Mouse (Mus musculus) WW6 (cell line): ENCODE measurements at regions not wholly inside any gene's neighbourhood (a gene's known extent, or its start where the extent isn't known, plus 50 kb on each side); places are given as distances from the start of the nearest gene placed in this dataset.

Source experiments
- DNase-seq: peaks from one replicate; pipeline ENCODE4 v3.0.0-alpha.2; 2013; ENCODE audit warnings: low read depth, low spot score

DNA sequence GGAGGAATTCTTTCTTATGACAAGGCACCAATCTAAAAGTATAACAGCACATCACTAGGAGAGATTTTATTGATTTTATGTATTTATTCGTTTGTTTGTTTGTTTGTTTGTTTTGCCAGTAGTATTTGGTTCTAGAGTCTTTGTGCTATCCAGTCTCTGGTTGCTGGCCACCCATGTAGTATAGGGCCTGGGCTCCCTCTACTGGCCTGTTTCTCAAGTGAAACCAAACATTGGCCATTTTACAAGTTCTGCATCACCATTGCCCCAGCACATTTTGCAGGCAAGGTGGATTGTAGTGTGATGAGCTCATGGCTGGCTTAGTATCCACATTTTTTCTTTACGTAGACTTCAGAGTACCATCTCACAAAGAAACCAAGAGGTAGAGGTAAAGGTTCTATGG lies 376.9 kb upstream of the Luzp2 start:
- no peak for DNase-seq

DNA sequence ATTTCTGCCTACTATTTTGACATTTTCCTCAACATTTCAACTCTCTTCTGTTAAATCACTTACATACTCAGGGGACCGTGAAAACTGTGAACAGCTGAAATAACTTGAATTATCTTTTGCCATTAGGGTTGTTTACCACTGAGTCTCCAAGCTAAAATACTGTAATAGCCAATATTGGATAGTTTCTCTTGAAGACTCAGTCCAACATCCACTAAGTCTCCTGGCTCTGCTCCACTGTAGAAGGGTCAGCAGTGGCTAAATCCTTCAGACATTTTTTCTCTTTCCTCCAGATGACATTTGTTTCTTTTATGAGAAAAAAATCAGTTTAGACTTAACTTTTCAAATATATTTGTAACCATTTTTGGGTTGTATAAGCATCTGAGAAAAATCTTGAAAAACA lies 344.0 kb upstream of the Luzp2 start:
- no peak for DNase-seq

DNA sequence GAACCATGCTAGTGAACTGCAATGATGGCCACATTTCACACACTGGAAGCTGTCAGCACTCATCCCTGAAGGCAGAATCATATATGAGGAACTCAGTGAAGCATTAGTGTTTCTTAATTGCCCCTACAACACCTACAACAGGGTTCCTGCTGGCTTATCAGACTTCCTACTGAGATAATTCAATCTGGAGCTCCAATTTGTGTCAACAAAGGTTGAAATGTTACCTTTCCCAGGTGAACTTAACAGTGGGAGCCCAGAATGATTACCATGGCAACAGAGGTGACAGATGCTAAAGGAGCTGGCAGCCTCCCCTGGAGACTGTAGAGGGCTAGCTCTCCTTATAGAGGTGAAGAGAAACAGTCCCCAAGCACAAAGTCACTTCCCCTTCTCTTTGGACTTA lies 330.1 kb upstream of the Luzp2 start:
- no peak for DNase-seq

DNA sequence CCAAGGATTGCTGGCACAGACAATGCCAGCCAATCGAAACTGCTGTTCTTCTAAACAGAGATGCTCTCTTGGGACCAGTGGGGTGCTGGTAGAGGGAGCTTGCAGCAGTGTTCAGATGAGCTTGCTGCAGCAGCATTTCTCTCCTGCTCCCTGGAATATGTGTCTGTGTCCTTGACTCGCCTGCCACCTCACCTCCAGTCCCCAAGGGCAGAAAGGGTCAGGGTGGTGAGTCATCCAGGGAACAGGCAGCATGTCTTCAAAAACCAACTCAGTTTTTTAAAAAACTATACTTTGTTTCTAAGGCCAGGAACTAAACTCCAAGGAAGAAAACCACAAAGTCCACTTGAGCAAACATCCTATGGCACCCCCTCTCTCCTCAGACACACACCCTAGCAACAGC lies 328.3 kb upstream of the Luzp2 start:
- DNase-seq: no peak

DNA sequence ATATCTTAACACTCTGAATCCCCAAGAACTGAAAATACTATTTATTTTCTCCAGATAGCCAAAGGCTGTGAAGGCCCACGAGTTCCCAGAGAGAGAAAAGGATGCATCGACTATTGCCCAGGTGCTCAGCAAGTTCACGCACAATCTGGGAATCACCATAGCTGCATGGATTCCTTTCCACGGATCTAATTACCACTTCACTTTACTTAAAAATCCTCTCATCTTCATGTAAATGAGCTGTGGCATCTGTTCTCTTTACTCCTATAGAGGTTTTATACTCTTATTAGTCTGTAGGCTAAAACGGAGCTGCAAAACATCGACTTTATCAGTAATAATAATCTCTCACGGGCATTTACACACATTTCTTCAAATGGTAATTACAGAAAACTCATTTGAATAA lies 299.6 kb upstream of the Luzp2 start:
- no peak for DNase-seq

DNA sequence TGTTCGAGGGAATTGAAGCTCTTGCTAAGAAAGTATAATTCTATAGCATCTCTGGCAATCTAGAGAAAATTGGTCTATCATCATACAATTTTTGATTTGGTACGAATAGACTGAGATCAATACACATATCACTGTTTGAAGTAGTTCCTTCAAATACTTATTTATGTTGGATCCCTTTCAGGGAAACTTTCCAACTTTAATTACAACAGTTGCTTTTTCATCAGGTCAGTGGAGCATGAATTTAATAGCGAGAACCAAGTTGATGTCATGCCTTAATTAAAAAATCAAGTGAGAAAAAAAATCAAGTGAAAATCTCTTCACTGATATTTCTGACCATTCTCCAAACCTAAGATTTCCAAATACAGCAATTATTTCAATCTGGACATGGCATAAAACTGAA lies 277.9 kb upstream of the Luzp2 start:
- no peak for DNase-seq

DNA sequence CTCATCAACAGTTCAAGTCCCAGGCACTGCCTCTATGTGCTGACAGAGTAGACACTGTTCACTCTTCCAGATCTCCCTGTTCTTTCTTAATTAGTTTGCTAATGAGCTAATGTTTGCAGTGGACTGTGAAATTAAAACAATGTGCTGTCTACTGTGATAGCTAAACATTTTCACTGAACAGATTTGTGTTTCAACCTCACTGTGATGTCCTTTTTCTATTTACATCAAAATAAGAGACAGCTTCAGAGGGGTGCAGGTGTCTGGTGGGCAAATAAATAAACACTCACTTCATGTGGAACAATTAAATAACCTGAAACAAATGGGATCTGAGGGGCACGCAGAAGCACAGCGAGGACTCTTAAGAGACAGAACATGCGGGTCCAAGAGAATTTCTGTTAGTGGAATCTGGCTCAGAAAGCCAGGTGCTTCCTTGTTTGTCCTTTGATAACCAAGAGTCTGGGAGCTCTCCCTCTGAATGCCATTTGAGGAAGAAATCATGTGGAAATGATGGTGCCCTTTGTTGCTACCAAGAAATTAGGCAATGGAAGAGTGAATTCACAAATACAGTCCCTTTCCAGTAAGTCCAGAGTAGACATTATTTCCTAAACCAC lies 269.6 kb upstream of the Luzp2 start:
- DNase-seq: no peak

DNA sequence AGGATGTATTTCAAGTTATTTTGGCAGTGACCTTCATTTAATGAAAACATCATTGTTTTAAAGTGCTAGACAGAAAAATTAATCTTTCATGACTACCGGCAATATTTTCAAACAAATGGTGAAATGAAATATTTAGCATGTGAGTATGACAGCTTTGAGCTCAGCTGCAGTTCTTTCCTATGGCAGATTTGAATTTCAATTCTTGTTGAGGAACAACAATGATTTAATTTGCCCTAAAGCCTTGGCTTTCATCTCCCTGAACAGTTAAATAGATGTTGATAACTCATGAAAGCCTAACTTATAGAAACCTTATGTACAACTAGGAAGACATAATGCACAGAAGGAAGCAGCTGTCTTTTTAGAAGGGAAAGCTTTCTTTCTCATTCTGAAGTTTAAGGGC lies 235.5 kb upstream of the Luzp2 start:
- DNase-seq: no peak

DNA sequence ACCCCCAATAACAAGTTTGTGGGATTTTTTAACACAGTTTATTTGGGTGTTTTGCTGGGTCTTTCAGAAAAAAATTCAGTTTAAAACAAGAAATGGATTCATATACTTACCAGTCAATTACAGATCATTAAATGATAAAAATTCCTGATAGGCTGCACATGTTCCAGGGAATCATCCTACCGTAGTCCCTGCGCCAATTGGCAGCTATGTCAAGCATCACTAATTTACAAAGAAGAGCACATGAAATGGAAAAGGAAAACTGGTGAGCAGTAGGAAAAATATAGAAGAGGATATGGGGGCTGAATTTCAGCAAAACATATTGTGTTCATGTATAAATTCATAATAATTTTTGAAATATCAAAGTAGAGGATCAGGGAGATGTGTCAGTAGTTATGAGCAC lies 212.9 kb upstream of the Luzp2 start:
- no peak for DNase-seq

DNA sequence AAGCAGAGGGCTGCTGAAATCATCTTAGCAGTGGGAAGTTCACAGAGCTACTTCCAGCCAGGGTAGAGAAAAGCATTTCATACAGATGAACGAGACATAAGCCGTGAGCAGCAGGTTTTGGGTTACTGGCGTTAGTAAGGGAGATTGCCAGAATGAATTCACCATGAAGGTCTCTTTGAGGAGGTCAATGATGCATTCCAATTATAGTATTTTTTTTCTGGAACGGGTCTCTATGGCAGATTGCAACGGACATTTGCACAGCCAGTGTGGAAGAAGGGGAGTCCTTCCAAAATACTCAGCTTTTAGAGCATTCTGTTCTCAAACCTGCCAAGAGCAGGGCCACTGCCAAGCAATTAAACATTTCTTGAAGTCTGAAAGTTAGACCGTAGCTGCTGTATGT lies 201.4 kb upstream of the Luzp2 start:
- no peak for DNase-seq

DNA sequence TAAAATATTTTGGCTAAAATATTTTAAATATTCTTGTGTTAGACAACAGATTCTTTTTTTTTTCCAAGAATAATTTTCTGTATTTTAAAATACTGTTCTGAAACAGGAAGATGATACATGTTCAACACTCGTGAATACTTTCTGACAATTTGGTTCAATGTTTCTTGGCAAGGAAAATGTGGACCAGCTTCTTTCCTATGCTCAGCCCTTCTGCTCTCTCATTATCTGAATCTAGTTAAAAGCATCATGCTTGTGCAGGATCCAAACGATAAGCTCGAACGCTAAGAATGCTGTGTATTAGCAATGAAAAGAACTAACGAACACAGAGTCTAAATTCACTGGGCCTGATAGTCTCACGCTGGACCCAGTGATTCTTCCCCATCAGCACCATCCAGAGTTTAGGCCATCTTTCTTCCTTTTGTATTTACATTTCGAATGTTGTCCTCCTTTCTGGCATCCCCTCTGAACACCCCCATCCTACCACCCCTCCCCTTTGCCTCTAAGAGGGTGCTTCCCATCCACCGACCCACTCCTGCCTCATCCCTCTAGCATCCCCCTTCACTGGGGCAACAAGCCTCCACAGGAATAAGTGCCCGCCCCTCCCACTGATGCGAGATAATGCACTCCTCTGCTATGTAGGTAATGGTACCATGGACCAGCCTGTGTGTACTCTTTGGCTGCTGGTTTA lies 200.8 kb upstream of the Luzp2 start:
- DNase-seq: no peak

DNA sequence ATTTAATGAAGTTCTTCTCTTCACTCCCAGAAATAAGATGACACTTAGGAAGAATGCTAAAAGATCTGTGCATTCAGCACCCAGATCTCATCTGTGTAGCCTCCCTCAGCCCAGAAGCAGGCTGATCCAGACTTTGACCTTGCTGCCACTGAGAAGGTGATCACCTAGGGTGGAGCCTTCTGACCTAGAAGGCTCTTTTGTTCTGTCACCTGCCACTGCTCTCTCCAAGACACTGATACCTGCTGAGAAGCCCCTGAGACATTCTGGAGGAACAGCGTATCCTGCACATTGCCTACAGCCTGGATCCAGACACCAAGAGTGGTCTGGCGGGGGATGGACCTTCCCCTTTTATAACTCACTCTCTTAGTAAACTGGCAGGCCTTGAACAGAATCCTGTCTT lies 190.0 kb upstream of the Luzp2 start:
- peak; percentile 5 for DNase-seq

DNA sequence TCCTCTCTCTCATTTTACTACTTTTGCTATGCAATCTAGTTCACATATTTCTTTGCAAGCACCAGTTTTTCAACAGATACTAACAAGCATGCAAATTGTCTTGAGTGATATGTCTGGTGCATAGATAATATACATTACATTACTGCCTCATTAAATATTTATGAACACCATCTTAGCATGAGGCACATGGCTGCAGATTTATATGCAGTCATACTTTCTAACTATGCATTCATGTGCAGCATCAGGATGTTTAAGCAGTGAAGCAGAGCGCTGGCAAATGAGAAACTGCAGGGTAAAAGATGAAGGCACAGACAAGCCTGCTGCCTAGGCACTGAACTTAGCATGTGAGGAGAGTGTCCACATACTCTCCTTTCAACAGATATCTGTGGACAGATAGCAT lies 186.3 kb upstream of the Luzp2 start:
- no peak for DNase-seq
